Mouse (Mus musculus): ENCODE data around the gene Spocd1. TPM values are rescaled to one million over a fixed set of nuclear protein-coding genes. Genes with fewer than 3 reads are reported as not detected.

Gene Spocd1
- total RNA-seq, 2 experiments from 2014 or later: not detected

DNA sequence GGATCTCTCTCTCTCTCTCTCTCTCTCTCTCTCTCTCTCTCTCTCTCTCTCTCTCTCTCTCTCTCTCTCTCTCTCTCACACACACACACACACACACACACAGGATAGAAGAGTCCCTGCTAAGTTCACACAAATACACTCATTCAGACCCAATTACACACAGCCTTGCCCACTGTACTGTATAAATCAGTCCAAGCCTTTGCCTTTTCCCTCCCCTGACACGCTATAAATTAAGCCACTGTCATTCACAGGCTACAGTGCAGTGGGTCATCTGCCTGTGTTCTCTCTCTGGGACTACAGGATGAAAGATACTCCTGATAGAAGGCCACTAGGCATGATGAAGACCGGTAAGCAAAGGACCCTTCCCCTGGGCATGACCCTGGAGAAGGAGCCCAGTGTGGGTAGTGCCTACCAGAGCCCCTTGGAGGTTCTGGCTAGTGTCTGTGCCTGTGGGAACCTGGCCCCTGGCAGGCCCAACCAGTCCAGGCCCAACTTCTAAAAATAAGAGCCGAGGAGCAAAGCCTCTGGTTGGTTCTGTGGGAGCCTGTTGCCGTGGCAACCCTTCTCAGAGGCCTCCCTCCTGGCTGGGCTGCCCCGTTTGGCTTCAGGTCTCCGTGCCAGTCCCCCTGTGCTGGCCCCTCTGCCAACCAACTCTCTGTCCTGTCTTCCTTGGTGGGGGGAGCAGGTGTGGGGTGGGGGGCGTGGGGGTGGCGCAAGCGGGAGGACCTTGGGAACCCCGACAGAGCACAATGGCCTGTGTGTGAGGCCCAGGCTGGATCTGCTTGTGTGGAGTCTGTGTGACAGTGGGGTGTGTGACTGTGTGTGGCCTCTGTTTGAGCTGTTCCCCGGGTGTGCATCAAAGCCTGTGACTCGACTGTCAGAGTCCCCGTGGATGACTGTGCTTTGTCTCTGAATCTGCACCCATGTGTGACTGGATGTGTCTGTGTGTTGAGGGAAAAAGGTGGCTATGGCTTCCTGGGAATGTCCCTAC lies 38.3 kb downstream of the Spocd1 start:
- intact Hi-C loops (cut with DNase I): no loop called here

DNA sequence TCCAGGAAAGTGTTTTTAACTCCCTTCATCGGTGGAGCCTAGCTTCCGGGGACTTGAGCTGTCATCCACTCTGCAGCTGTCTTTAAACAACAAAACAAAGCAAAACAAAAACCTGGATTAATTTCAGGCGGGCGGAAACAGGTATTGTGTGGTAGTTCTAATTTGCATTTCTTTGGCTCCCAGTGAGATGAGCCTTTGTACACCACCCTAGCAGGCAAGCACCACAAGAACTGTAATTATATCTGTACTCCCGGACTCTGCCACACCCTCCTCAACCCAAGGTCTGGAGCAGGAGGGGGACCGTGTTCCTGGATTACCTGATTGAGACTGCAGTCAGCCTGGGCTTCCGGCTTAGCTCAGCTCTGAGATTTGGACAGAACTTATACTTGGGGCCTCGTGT lies 41.1 kb downstream of the Spocd1 start:
- intact Hi-C loops (cut with DNase I): no loop called here
- no peak for DNase-seq

More for the DNA sequence above, 38.3 kb downstream of the Spocd1 start:
- DNase-seq: no peak

DNA sequence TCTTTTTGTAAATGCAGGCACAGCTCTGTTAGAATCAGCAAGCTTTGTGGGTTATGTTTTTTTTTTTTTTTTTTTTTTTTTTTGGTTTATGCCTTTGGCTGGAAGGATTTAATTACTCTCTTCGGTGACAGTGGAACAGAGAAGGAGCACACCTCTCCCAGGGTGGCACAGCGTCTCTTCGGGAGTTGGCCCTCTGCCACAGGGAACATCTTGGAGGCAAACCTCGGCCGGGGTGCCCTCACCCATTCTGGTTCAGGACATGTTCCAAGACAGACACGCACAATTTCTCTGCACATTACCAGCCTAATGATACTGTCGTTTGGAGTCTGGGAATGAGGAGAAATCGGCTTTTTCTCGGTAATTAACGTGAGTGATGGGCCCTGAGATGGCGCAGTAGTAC lies 41.8 kb downstream of the Spocd1 start:
- intact Hi-C loops (cut with DNase I): no loop called here

DNA sequence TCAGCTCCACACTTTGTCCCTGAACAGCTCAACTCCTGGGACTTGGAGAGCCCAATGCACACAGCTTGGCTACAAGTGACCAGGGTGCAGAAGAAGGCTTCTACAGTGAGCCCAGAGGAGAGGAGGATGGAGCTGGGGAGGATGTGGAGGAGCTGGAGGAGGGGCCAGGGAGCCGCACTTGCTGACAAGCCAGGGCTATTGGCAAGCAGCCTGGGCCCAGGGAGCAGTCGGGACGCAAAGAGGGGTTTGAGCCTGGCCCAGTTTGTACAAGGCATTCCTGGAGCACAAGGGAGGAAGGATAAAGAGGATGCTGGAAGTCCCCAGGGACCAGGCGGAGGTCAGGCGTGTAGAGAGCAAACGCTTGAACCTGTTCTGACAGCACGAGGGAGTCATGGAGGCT lies 42.9 kb downstream of the Spocd1 start:
- no peak for DNase-seq
- intact Hi-C loops (cut with DNase I): no loop called here

More for the DNA sequence above, 41.8 kb downstream of the Spocd1 start:
- DNase-seq: no peak

DNA sequence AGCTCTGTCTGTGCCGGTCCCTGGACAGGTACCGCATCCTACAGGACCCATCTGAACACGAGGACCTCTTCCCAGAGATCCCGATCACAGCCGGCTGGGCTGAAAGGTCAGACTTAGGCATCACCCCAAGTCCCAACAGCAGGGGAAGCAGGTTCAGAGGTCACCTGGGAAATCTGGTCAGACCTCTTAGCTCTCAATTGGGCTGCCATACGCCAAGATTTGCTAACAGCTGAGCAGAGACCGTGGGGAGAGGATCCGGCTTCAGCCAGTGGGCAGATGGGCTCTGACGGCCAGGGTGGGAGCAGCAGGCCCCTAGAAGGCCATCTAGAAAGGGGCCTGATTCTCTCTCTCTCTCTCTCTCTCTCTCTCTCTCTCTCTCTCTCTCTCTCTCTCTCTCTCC lies 45.2 kb downstream of the Spocd1 start:
- intact Hi-C loops (cut with DNase I): no loop called here
- DNase-seq: no peak

DNA sequence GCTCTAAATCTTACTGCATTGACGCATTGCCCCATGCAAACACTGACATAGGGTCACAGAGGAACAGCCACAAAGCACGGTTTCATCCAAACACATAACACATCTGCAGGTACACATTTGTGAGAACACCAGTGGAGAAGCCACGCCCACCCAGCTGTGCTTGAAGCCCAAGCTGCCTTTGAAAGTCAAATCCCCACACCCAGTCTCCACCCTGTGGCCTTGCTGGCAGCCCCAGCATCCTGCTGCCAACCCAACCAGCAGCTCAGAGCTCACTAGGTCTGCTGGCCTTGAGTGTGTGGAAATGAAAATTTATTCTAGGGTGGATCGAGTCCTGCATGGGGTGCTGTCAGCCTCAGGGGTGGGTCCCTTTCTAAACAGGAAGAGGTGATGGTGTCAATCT lies 48.2 kb downstream of the Spocd1 start:
- no peak for DNase-seq
- intact Hi-C loops (cut with DNase I): no loop called here

DNA sequence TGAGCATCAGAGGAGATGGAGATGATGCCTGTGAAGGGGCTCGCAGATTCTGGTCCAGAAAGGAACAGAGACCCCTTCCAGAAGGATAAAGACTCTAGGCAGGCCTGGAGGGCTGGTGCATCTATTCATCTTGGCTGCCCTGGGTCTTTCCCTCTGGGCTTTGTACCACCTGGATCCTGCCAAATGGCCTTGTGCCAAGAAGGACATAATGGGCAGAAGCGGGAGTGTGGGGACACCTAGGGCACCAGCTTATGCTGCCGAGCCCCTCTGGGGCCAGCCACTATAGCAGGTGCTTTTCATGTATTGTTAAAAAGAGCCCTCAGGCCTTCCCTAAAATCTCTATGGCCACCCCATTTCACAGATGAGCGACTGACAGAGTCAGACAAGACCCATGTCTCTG lies 49.2 kb downstream of the Spocd1 start:
- intact Hi-C loops (cut with DNase I): no loop called here
- no peak for DNase-seq

DNA sequence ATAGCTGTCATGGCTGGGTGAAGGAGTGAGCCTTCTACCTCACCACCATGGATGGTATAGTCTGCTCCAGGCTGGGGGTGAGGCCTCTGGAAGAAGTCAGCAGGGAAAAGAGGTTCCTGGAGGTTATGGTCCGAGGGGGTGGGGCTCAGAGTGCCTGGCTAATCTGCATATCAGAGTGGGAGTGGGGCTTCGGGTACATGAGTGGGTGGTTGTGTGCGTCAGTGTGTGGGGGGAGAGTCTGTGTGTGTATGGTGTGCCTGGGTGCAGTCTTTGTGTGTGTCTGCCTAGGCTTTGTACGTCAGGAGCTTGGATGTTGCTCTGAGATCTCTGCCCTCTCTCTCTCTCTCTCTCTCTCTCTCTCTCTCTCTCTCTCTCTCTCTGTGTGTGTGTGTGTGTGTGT lies 49.9 kb downstream of the Spocd1 start:
- no peak for DNase-seq
- intact Hi-C loops (cut with DNase I): no loop called here

DNA sequence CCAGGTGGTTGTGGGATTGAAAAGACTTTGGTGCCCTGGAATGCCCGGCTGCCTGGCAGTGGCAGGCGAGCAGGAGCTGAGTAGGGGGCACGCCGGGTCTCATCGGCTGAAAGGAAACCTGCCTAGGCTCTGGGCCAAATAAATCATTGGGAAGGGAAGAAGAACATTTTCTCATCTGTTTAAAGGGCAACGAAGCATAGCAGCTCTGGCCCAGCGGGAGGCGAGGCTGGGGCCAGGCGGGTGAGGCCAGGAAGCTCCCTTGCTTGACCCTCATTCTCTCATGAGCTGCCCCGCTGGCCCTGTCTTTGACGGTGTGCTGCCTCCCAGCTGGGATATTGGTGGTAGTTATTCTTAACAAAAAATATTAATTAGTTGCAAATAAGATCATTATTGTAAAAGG lies 52.6 kb downstream of the Spocd1 start:
- DNase-seq: no peak
- intact Hi-C loops (cut with DNase I): loop anchor here (2.0 kb wide), 1 partner anchor 21 kb away; no protein-coding TSS in a partner anchor

DNA sequence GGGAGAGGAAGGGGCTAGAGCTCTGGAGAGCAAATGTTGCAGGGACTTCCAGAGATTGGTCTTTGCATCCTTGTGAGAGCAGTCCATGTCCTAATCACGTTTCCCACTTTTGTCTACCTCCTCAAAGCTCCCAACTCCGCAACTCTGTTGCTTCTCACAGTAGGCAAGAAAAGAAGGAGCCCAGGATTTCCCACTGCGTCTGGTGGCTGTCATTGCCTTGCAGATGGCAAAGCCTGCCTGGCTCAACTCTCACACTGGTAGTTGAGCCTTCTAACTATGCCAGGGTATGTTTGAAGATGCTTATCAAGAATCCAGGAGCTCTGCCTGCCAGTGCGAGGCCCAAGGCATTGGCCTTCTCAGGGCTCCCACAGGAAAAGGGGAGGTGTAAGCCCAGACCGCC lies 54.0 kb downstream of the Spocd1 start:
- DNase-seq: no peak
- intact Hi-C loops (cut with DNase I): no loop called here

DNA sequence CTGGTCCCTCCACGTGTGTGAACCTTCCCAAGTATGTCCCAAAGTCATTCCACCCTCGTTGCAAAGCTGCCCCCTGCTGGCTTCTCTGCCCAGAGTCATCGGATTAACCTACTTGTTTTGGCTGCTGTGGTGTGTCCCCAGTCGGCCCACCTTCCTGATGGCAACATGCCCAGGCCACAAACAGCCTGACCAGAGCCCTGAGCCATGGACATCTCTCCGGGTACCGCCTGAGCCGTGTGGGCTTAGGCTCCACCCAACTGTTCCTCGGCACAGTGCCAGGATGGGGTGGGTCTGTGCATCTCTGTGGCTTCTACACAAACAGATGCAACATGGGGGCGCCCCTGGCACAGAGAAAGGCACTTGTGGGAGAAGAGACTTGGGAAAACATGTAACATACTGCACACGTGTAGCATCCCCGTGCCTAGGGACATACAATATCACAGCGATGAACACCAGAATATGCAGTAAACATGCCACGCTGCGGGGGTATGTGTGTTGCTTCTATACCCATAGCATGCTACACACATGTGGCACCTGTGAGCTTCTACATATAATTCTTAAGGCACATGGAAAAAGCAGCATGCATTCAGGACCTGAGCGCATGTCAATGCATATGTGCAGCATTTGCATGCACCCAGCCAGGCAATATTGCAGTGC lies 54.8 kb downstream of the Spocd1 start:
- intact Hi-C loops (cut with DNase I): no loop called here
- DNase-seq: peak; percentile 42 to 59

DNA sequence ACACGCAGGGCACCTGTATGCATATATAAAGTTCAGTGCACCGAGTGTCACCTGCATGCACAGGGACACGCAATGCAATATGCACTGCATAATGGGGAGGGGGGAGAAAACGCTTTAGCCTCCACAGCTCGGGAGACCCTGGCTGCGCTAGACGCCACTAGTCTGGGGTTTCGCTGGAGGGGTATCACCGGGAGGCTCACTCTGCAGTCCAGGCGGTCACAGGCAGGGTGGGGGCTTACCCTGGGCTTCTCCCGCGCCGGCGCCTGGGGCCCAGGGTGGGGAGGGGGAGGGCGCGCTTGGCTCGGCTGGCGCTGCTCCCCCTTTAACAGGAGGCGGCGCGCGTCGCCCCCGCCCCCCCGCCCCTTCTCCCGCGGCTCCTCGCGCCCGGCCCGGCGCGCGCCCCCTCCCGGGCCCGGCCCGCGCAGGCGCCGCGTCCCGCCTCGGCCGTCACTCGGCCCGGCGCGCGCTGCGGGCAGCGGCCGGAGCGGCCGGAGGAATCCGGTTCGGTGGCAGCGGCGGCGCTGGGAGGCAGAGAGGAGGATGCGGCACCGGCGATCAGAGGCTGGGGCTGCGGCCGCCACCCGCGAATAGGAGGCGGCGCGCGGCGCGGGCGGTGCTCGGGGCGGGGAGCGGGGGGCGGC lies 55.5 kb downstream of the Spocd1 start, which contains the start of gene Adgrb2:
Adgrb2 (plus strand) TSS at position 450 of the 641 bp plus-strand sequence.
- intact Hi-C loops (cut with DNase I): no loop called here
- no peak for DNase-seq

DNA sequence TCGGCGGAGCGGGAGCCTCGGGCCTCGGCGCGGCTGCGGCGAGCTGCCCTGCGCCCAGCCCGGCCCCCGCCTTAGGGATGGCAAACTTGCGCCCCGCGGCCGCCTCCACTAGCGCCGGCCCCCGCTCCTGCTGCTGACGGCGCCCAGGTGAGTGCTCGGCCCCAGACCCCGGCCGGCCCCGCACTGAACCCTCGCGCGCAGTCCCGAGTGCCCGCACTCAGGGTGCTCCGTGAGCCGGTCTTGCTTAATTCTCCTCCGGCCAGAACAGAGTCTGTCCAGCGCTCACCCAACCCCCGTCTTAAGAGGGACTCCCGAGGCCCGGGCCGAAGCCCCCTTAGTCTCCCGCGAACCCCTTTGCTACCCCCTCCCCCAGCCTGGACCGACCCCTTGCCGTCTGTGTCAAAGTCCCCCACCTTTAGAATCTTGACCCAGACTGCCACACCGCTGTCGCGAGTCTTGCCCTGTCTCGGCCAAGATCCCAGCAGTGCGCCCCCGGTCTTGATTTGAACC lies 56.2 kb downstream of the Spocd1 start:
- intact Hi-C loops (cut with DNase I): no loop called here
- no peak for DNase-seq

DNA sequence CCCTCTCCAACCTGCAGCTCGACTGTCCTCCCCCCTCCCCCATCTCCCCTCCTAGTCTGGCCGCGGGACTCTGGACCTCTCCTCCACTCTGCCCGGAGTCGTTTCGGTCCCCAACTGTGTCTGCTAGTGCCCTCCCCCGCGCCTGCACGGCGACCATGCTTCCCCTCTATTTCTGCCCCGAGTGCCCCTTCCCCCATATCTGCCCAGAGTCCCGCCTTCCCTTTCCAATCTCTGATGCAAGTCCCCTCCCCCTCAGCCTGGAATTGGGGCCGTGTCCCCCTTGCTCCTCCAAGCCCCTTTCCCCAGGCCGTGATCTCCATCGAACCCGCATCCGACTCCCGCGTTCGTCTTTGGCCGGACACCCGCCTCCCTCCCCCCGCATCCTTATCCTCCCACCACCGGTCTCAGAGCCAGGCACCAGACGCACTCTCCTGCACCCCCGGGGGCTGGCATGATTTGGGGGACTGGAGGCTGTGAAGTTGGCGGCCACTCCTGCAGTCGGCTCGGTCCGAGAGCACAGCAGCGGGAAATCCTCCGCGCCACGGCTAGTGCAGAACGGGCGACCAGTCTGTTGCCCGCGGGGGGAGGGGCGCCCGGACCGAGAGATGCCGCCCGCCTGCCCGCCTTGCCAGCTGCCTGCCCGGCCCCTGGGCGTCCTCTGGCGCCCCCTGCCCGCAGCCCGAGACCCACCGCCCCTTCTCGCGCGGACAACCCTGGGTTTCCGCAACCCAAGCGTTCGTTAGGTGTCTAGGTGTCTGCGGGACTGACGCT lies 56.8 kb downstream of the Spocd1 start:
- no peak for DNase-seq
- intact Hi-C loops (cut with DNase I): no loop called here

DNA sequence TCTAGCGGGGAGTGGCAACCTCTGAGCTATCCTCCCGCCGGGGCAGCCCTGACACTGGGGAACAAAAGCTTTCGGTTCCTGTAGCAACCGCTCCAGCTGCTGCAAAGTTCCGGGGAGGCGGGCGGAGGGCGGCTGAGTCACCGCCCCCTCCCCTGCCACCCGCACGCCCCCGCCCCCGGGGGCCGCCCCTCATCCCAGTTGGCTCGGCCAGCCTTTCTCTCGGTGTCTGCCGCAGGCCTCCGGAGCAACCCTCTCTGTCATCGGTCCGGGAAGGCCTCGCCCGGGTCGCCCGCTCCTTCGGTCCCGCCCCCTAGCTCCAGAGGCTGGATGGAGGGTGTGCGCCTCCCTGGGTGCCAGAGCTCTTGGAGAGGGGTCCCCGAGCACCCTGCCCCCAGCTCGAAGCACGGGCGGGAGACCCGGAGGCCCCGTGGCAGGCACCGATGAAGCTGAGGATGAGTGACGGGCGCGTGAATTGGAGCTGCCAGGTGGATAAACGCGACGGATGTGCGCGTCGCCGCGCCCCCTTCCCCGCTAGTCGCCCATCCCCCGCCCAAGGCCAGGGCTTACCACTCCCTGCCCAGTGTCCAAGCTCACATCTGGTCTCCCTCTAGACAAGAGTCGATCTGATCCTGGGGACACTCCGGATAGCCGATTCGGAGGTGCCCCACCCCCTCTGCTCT lies 58.9 kb downstream of the Spocd1 start:
- intact Hi-C loops (cut with DNase I): no loop called here
- no peak for DNase-seq

DNA sequence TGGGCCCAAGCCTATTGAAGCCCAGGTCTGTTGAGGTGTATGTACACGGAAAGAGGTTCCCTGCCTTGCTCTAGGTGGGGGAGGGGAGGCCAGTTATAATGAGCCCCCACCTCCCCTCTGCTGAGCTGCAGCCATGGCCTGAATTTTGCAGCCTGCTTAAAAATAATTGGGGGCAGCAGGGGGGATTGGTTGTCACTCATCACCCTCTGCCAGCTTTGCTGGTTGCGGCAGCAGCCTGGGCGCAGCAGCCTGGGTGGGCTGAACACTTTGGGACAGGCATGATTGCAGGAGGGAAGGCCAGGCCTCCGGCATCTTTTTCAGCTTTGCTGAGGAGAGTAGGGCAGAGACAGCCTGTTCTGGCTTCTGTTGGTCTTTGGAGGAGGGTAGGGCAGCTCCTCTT lies 60.9 kb downstream of the Spocd1 start:
- DNase-seq: no peak
- intact Hi-C loops (cut with DNase I): no loop called here

DNA sequence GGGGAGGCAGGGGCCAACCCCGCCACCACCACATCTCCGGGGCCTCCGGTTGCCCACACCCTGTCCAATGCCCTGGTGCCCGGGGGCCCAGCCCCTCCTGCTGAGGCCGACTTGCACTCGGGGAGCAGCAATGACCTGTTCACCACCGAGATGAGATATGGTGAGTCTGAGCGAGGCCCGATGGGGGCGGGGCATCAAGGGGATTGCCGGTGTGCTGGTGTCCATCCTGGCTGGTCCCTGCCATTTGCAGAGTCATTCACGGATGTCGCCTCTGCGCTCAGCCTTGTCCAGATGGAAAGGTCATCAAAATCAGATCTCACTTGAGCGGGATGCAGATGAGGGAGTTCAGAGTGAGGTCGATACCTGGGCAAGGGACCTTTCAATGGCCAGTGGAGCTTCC lies 63.7 kb downstream of the Spocd1 start:
- intact Hi-C loops (cut with DNase I): no loop called here
- DNase-seq: no peak

DNA sequence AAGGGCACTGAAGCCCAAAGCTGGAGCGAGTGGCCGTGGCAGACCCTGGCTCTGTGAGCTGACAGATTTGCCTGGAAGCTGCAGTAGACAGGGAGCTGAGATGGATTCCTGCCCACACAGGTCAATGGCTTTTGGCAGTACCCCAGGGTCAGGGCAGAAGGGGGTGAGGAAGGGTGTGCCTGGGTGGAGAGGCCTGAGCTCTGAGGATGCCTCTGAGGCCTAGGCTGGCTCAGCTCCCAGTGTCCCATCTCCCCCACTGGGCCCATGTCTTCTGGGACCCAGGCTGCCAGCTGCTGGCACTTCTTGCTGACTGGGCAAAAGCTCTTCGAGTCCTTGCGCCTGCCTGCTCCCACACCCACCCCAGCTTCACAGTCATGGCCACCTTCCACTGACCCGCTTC lies 64.2 kb downstream of the Spocd1 start:
- DNase-seq: no peak

DNA sequence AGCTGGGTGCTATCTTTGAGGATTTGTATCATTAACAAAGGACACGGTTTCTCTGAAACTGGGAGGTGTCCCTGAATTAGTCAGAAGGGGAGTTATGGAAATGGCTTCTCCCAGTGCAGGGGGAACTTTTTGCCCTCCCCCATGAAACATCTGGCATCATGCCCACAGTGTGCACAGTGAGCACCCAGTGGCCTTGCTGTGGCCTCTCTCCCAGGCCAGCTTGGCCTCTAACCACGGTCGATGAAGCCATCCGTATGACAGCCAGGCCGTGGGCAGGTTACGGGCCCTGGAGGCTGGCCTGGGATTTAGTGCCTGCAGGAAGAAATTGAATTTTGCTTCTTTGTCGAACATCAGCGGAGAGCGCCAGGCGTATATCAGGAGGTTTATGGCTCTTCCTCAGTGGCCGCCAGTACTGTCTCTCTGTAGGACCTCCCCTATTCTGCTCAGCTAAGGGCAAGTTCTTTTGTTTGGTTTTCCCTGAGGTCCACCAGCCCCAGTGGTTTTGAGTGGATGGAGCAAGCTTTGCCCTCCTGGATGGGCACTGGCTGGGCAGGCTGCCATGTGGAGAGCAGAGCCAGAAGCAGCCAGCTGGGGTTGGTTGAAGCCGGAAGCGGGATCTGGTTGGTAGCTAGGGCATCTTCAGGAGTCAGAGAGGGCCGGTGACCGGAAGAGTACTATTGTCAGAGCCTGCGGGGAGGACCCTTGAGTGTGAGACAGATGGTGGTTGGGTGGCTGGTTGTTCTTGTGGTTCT lies 65.1 kb downstream of the Spocd1 start:
- no peak for DNase-seq
- intact Hi-C loops (cut with DNase I): no loop called here

More for the DNA sequence above, 64.2 kb downstream of the Spocd1 start:
- intact Hi-C loops (cut with DNase I): no loop called here

Measured in gastrocnemius, postnatal 36 days (tissue).